Mouse (Mus musculus) cerebellum, adult 9-10 months (tissue): ENCODE results near the gene Aldh3b1.
A peak's percentile ranks its signal among the peaks of the same experiment; 100 is the strongest.

Experiments used
- DNase-seq: peaks from one replicate; pipeline ENCODE4 v3.0.0; 2022

The Aldh3b1 gene

GRCm38 (mm10) chr19:3872373-3872772, 57.2 kb downstream of the Aldh3b1 start:
- peak; percentile 58 for DNase-seq

- DNase-seq, result no peak
Observed at GRCm38 (mm10) chr19:3871468-3871867, 58.1 kb downstream of the Aldh3b1 start.

GRCm38 (mm10) chr19:3868290-3868689, 61.3 kb downstream of the Aldh3b1 start:
- no peak for DNase-seq

- no peak for DNase-seq
Observed at GRCm38 (mm10) chr19:3864960-3865359, 64.6 kb downstream of the Aldh3b1 start.
